ENCODE assay signal across 8 mouse cellular contexts in genomic region chr8:84984294-84985048, GRCm38 (mm10). TPM values are rescaled to one million over a fixed set of nuclear protein-coding genes. Genes with fewer than 3 reads are reported as not detected.
DNase-seq lines count a peak whose midpoint lies in the region; ATAC-seq and TF ChIP-seq lines count a peak whose summit lies in the region.

No protein-coding gene starts in this region.

- ATAC-seq in hindbrain, embryonic 13.5 days (ENCODE audit: low FRiP score), result no peak
- ATAC-seq in limb, embryonic 15.5 days (ENCODE audit: insufficient number of reproducible peaks, low FRiP score, low TSS enrichment, low read depth), result no peak
- ATAC-seq in midbrain, postnatal 0 days (ENCODE audit: low FRiP score), result no peak

- H3K4me2 ChIP-seq in hindbrain, embryonic 13.5 days, result peak overlapping the region; percentile 100
- peak overlapping the region; percentile 95 for H3K4me2 ChIP-seq in limb, embryonic 15.5 days
- peak overlapping the region; percentile 94 for H3K4me2 ChIP-seq in midbrain, postnatal 0 days (ENCODE audit: low read depth, low read length, poor library complexity, severe bottlenecking)

- TF ChIP-seq CTCF in cortical plate, adult 2 months (IDR thresholded peaks at IDR 0.05; ENCODE audit: extremely low read depth, insufficient read depth, low read length), result no peak
- no peak for TF ChIP-seq CTCF in midbrain, postnatal 0 days (IDR thresholded peaks at IDR 0.05)

- H3K4me3 ChIP-seq in cortical plate, adult 2 months (ENCODE audit: insufficient read depth, low read length), result peak overlapping the region; percentile 55; the same call in 1 of the 2 replicates
- no peak overlapping the region for H3K4me3 ChIP-seq in hindbrain, embryonic 13.5 days
- peak overlapping the region; percentile 51; the same call in 1 of the 2 replicates for H3K4me3 ChIP-seq in limb, embryonic 15.5 days
- peak overlapping the region; percentile 46; the same call in 1 of the 2 replicates for H3K4me3 ChIP-seq in midbrain, postnatal 0 days (ENCODE audit: low read depth, low read length)

- peak; percentile 26 for DNase-seq in gastrocnemius, postnatal 25 days
- DNase-seq in gastrocnemius, postnatal 4 days (ENCODE audit: low spot score in 2 of 2), result no peak
- no peak for DNase-seq in midbrain, postnatal 0 days (ENCODE audit: low spot score)
- DNase-seq in adipocyte (ENCODE audit: low spot score), result no peak
- DNase-seq in left cerebral cortex, adult 11 months (ENCODE audit: low spot score), result no peak

- H3K9ac ChIP-seq in hindbrain, embryonic 13.5 days, result peak overlapping the region; percentile 77
- H3K9ac ChIP-seq in limb, embryonic 15.5 days, result 0 out of 2 replicates have a peak overlapping the region, but pooled peaks have one; percentile 39
- no peak overlapping the region; the same call in 1 of the 2 replicates for H3K9ac ChIP-seq in midbrain, postnatal 0 days (replicated peaks; ENCODE audit: low read length, poor library complexity, severe bottlenecking)

- no peaks in the 10 kb centered on the region for H3K36me3 ChIP-seq in hindbrain, embryonic 13.5 days
- H3K36me3 ChIP-seq in limb, embryonic 15.5 days, result no peaks in the 10 kb centered on the region
- H3K36me3 ChIP-seq in midbrain, postnatal 0 days (ENCODE audit: insufficient read depth, low read length), result no peaks in the 10 kb centered on the region

- H3K4me1 ChIP-seq in cortical plate, adult 2 months (ENCODE audit: control insufficient read depth, insufficient read depth, low read length), result peaks cover 7% of the 10 kb centered on the region; the same call in 1 of the 2 replicates
- H3K4me1 ChIP-seq in hindbrain, embryonic 13.5 days (replicated peaks), result peaks cover 53% of the 10 kb centered on the region
- H3K4me1 ChIP-seq in limb, embryonic 15.5 days, result peaks cover 51% of the 10 kb centered on the region
- H3K4me1 ChIP-seq in midbrain, postnatal 0 days (ENCODE audit: insufficient read depth, low read length), result peaks cover 12% of the 10 kb centered on the region

- TF ChIP-seq POLR2A in cortical plate, adult 2 months (IDR thresholded peaks at IDR 0.05; ENCODE audit: extremely low read depth, insufficient read depth, low read length), result no peak

- WGBS in hindbrain, embryonic 13.5 days, result 12% methylated on average over 16 of the region's 16 CpGs
- WGBS in limb, embryonic 15.5 days, result 9% methylated on average over 16 of the region's 16 CpGs
- WGBS in midbrain, postnatal 0 days, result 18% methylated on average over 16 of the region's 16 CpGs

- H3K27me3 ChIP-seq in hindbrain, embryonic 13.5 days, result peaks cover 77% of the 10 kb centered on the region
- H3K27me3 ChIP-seq in limb, embryonic 15.5 days, result 0 out of 2 replicates have a peak, but pooled peaks cover 4% of the 10 kb centered on the region
- no peaks in the 10 kb centered on the region for H3K27me3 ChIP-seq in midbrain, postnatal 0 days (ENCODE audit: insufficient read depth, low read length)

- H3K9me3 ChIP-seq in hindbrain, embryonic 13.5 days, result no peaks in the 10 kb centered on the region
- no peaks in the 10 kb centered on the region for H3K9me3 ChIP-seq in limb, embryonic 15.5 days
- no peaks in the 10 kb centered on the region for H3K9me3 ChIP-seq in midbrain, postnatal 0 days (ENCODE audit: low read length)

- peak overlapping the region; percentile 94 for H3K27ac ChIP-seq in cortical plate, adult 2 months (ENCODE audit: insufficient read depth, low read length)
- H3K27ac ChIP-seq in hindbrain, embryonic 13.5 days, result peak overlapping the region; percentile 62
- H3K27ac ChIP-seq in limb, embryonic 15.5 days, result peak overlapping the region; percentile 81
- H3K27ac ChIP-seq in midbrain, postnatal 0 days (ENCODE audit: low read depth, low read length), result no peak overlapping the region

RNA-seq across cellular contexts. Expression of gene Hook2, which starts 5.9 kb away (rescaled TPM):
- total RNA-seq in gastrocnemius, postnatal 25 days (2021), result 1 to 10 TPM; 1.1 to 1.3 TPM
- 1 to 10 TPM; 3.5 to 4.5 TPM for total RNA-seq in gastrocnemius, postnatal 4 days (2021)
- 15.6 and 19.2 TPM in 2 replicates for polyA plus RNA-seq in cortical plate, adult 2 months (2012; rRNA removed)
- polyA plus RNA-seq in hindbrain, embryonic 13.5 days (2015; fragmentation: Nextera tagmentation; extraction: Ambion mirVana), result 25.1 and 25.5 TPM in 2 replicates
- polyA plus RNA-seq in limb, embryonic 15.5 days (2015; fragmentation: Nextera tagmentation; extraction: Ambion mirVana), result 26.9 and 28.8 TPM in 2 replicates
- total RNA-seq in midbrain, postnatal 0 days (2014; rRNA removed), result 21.4 and 32.5 TPM in 2 replicates
- 40.1 and 41.3 TPM in 2 replicates for polyA plus RNA-seq in midbrain, postnatal 0 days (2015; fragmentation: Nextera tagmentation; extraction: Ambion mirVana)

RNA-seq across cellular contexts. Expression of gene Junb, which starts 6.0 kb away (rescaled TPM):
- total RNA-seq in gastrocnemius, postnatal 25 days (2021), result 1 to 10 TPM; 5.1 to 6.9 TPM
- 10 to 100 TPM in 1 of 2 experiments, 1 to 10 TPM in 1; 10.0 to 10.1 TPM for total RNA-seq in gastrocnemius, postnatal 4 days (2021)
- 57.5 and 81.7 TPM in 2 replicates for polyA plus RNA-seq in cortical plate, adult 2 months (2012; rRNA removed)
- polyA plus RNA-seq in hindbrain, embryonic 13.5 days (2015; fragmentation: Nextera tagmentation; extraction: Ambion mirVana), result 5.2 and 5.9 TPM in 2 replicates
- 30.4 and 42.5 TPM in 2 replicates for polyA plus RNA-seq in limb, embryonic 15.5 days (2015; fragmentation: Nextera tagmentation; extraction: Ambion mirVana)
- 11.3 and 15.9 TPM in 2 replicates for total RNA-seq in midbrain, postnatal 0 days (2014; rRNA removed)
- polyA plus RNA-seq in midbrain, postnatal 0 days (2015; fragmentation: Nextera tagmentation; extraction: Ambion mirVana), result 5.3 and 6.1 TPM in 2 replicates

RNA-seq across cellular contexts. Expression of gene Rnaseh2a, which starts 14.9 kb away (rescaled TPM):
- 10 to 100 TPM; 22.2 to 24.7 TPM for total RNA-seq in gastrocnemius, postnatal 25 days (2021)
- total RNA-seq in gastrocnemius, postnatal 4 days (2021), result 10 to 100 TPM; 38.7 to 45.2 TPM
- polyA plus RNA-seq in cortical plate, adult 2 months (2012; rRNA removed), result 37.3 and 37.7 TPM in 2 replicates
- polyA plus RNA-seq in hindbrain, embryonic 13.5 days (2015; fragmentation: Nextera tagmentation; extraction: Ambion mirVana), result 61.4 and 62.1 TPM in 2 replicates
- polyA plus RNA-seq in limb, embryonic 15.5 days (2015; fragmentation: Nextera tagmentation; extraction: Ambion mirVana), result 95.2 and 95.6 TPM in 2 replicates
- 40.5 and 48.9 TPM in 2 replicates for total RNA-seq in midbrain, postnatal 0 days (2014; rRNA removed)
- polyA plus RNA-seq in midbrain, postnatal 0 days (2015; fragmentation: Nextera tagmentation; extraction: Ambion mirVana), result 36.5 and 39.7 TPM in 2 replicates

RNA-seq across cellular contexts. Expression of gene Prdx2, which starts 15.1 kb away (rescaled TPM):
- total RNA-seq in gastrocnemius, postnatal 25 days (2021), result 100 to 1,000 TPM; 192 to 200 TPM
- 100 to 1,000 TPM; 317 to 327 TPM for total RNA-seq in gastrocnemius, postnatal 4 days (2021)
- polyA plus RNA-seq in cortical plate, adult 2 months (2012; rRNA removed), result 287 TPM in 2 replicates
- 1,362 and 1,388 TPM in 2 replicates for polyA plus RNA-seq in hindbrain, embryonic 13.5 days (2015; fragmentation: Nextera tagmentation; extraction: Ambion mirVana)
- polyA plus RNA-seq in limb, embryonic 15.5 days (2015; fragmentation: Nextera tagmentation; extraction: Ambion mirVana), result 635 and 681 TPM in 2 replicates
- 720 and 802 TPM in 2 replicates for total RNA-seq in midbrain, postnatal 0 days (2014; rRNA removed)
- polyA plus RNA-seq in midbrain, postnatal 0 days (2015; fragmentation: Nextera tagmentation; extraction: Ambion mirVana), result 904 and 934 TPM in 2 replicates

RNA-seq across cellular contexts. Expression of gene Gm49661, which starts 15.2 kb away (rescaled TPM):
- total RNA-seq in gastrocnemius, postnatal 25 days (2021), result not detected
- total RNA-seq in gastrocnemius, postnatal 4 days (2021), result 1 to 10 TPM in 1 of 2 experiments, not detected in 1; 2.0 TPM
- not detected in 2 replicates for polyA plus RNA-seq in cortical plate, adult 2 months (2012; rRNA removed)
- not detected in 2 replicates for polyA plus RNA-seq in hindbrain, embryonic 13.5 days (2015; fragmentation: Nextera tagmentation; extraction: Ambion mirVana)
- polyA plus RNA-seq in limb, embryonic 15.5 days (2015; fragmentation: Nextera tagmentation; extraction: Ambion mirVana), result not detected in 2 replicates
- not detected in 2 replicates for total RNA-seq in midbrain, postnatal 0 days (2014; rRNA removed)
- not detected in 2 replicates for polyA plus RNA-seq in midbrain, postnatal 0 days (2015; fragmentation: Nextera tagmentation; extraction: Ambion mirVana)
